Mouse (Mus musculus): ENCODE measurements around the gene Arnt. TPM values are rescaled to one million over a fixed set of nuclear protein-coding genes. Genes with fewer than 3 reads are reported as not detected.
"Not testable (repeated sequence)": the region's sequence is repeated elsewhere in the genome, so short reads cannot be mapped to it uniquely, and the experiment has no call there.

Gene Arnt
- polyA plus RNA-seq, 1 experiment from 2014 or later: 21.8 TPM

- no peak for ATAC-seq (ENCODE audit: low FRiP score)
- Histone ChIP-seq H3K9ac (ENCODE audit: low read depth, low read length) (no peak overlapping the region), H3K9me3 (ENCODE audit: control insufficient read depth, low read length) (no peaks in the 10 kb centered on the region), H3K27me3 (ENCODE audit: control insufficient read depth, insufficient read depth, low read length) (no peaks in the 10 kb centered on the region), H3K4me3 (ENCODE audit: low read depth, low read length) (no peak overlapping the region), H3K4me1 (replicated peaks; ENCODE audit: control insufficient read depth, insufficient read depth, low read length) (no peaks in the 10 kb centered on the region), H3K36me3 (ENCODE audit: control insufficient read depth, insufficient read depth, low read length) (no peaks in the 10 kb centered on the region), H3K27ac (ENCODE audit: low read depth, low read length) (no peak overlapping the region), H3K4me2 (replicated peaks; ENCODE audit: low read depth, low read length) (no peak overlapping the region)
- DNase-seq (ENCODE audit: low spot score): no peak
Observed at GRCm38 (mm10) chr3:95526111-95526510, 91.9 kb downstream of the Arnt start.

- H3K36me3 ChIP-seq (ENCODE audit: control insufficient read depth, insufficient read depth, low read length): no peaks in the 10 kb centered on the region
- 90% methylated on average over 8 of the region's 8 CpGs for WGBS
Observed at GRCm38 (mm10) chr3:95526622-95527211, 92.5 kb downstream of the Arnt start, which contains the start of gene Ctss. Gene Ctss (plus strand): TSS chr3:95526786.

GRCm38 (mm10) chr3:95529814-95530213 is 95.6 kb downstream of the Arnt start:
- no peak for ATAC-seq (ENCODE audit: low FRiP score)
- WGBS: 89% methylated on average over 6 of the region's 6 CpGs

More at GRCm38 (mm10) chr3:95526622-95527211, 92.5 kb downstream of the Arnt start, which contains the start of gene Ctss:
- Histone ChIP-seq H3K4me3 (ENCODE audit: low read depth, low read length) (no peak within 1 kb of the TSS), H3K27ac (ENCODE audit: low read depth, low read length) (no peak within 1 kb of the TSS), H3K27me3 (ENCODE audit: control insufficient read depth, insufficient read depth, low read length) (no peaks in the 10 kb centered on the region), H3K4me2 (replicated peaks; ENCODE audit: low read depth, low read length) (no peak within 1 kb of the TSS), H3K4me1 (replicated peaks; ENCODE audit: control insufficient read depth, insufficient read depth, low read length) (no peaks in the 10 kb centered on the region), H3K9ac (ENCODE audit: low read depth, low read length) (no peak within 1 kb of the TSS), H3K9me3 (ENCODE audit: control insufficient read depth, low read length) (no peaks in the 10 kb centered on the region)
- ATAC-seq (ENCODE audit: low FRiP score): no peak
- DNase-seq (ENCODE audit: low spot score): no peak

GRCm38 (mm10) chr3:95531025-95531424 is 96.8 kb downstream of the Arnt start:
- H3K4me2 ChIP-seq (replicated peaks; ENCODE audit: low read depth, low read length): no peak overlapping the region
- H3K27ac ChIP-seq (ENCODE audit: low read depth, low read length): no peak overlapping the region
- no peaks in the 10 kb centered on the region for H3K4me1 ChIP-seq (replicated peaks; ENCODE audit: control insufficient read depth, insufficient read depth, low read length)
- DNase-seq (ENCODE audit: low spot score) (no peak), ATAC-seq (ENCODE audit: low FRiP score) (no peak)
- no peak overlapping the region for H3K4me3 ChIP-seq (ENCODE audit: low read depth, low read length)
- no peaks in the 10 kb centered on the region for H3K27me3 ChIP-seq (ENCODE audit: control insufficient read depth, insufficient read depth, low read length)
- WGBS: 96% methylated on average over 1 of the region's 1 CpGs
- no peak overlapping the region for H3K9ac ChIP-seq (ENCODE audit: low read depth, low read length)
- no peaks in the 10 kb centered on the region for H3K36me3 ChIP-seq (ENCODE audit: control insufficient read depth, insufficient read depth, low read length)
- no peaks in the 10 kb centered on the region for H3K9me3 ChIP-seq (ENCODE audit: control insufficient read depth, low read length)

More at GRCm38 (mm10) chr3:95529814-95530213, 95.6 kb downstream of the Arnt start:
- H3K27ac ChIP-seq (ENCODE audit: low read depth, low read length): no peak overlapping the region
- H3K4me1 ChIP-seq (replicated peaks; ENCODE audit: control insufficient read depth, insufficient read depth, low read length): no peaks in the 10 kb centered on the region
- no peaks in the 10 kb centered on the region for H3K9me3 ChIP-seq (ENCODE audit: control insufficient read depth, low read length)
- H3K36me3 ChIP-seq (ENCODE audit: control insufficient read depth, insufficient read depth, low read length): no peaks in the 10 kb centered on the region
- H3K9ac ChIP-seq (ENCODE audit: low read depth, low read length): no peak overlapping the region
- H3K4me2 ChIP-seq (replicated peaks; ENCODE audit: low read depth, low read length): no peak overlapping the region
- no peaks in the 10 kb centered on the region for H3K27me3 ChIP-seq (ENCODE audit: control insufficient read depth, insufficient read depth, low read length)
- no peak overlapping the region for H3K4me3 ChIP-seq (ENCODE audit: low read depth, low read length)
- DNase-seq (ENCODE audit: low spot score): no peak

GRCm38 (mm10) chr3:95533364-95533763 is 99.2 kb downstream of the Arnt start:
- Histone ChIP-seq H3K36me3 (ENCODE audit: control insufficient read depth, insufficient read depth, low read length) (no peaks in the 10 kb centered on the region), H3K4me3 (ENCODE audit: low read depth, low read length) (no peak overlapping the region), H3K27me3 (ENCODE audit: control insufficient read depth, insufficient read depth, low read length) (no peaks in the 10 kb centered on the region), H3K4me1 (replicated peaks; ENCODE audit: control insufficient read depth, insufficient read depth, low read length) (no peaks in the 10 kb centered on the region), H3K27ac (ENCODE audit: low read depth, low read length) (no peak overlapping the region), H3K4me2 (replicated peaks; ENCODE audit: low read depth, low read length) (no peak overlapping the region), H3K9me3 (ENCODE audit: control insufficient read depth, low read length) (no peaks in the 10 kb centered on the region), H3K9ac (ENCODE audit: low read depth, low read length) (no peak overlapping the region)
- no peak for DNase-seq (ENCODE audit: low spot score)
- 91% methylated on average over 5 of the region's 5 CpGs for WGBS
- no peak for ATAC-seq (ENCODE audit: low FRiP score)

GRCm38 (mm10) chr3:95534927-95535326 is 100.7 kb downstream of the Arnt start:
- WGBS: 85% methylated on average over 1 of the region's 1 CpGs
- no peak for ATAC-seq (ENCODE audit: low FRiP score)
- no peak for DNase-seq (ENCODE audit: low spot score)
- no peaks in the 10 kb centered on the region for H3K9me3 ChIP-seq (ENCODE audit: control insufficient read depth, low read length)
- H3K4me2 ChIP-seq (replicated peaks; ENCODE audit: low read depth, low read length): no peak overlapping the region
- H3K4me1 ChIP-seq (replicated peaks; ENCODE audit: control insufficient read depth, insufficient read depth, low read length): no peaks in the 10 kb centered on the region
- no peaks in the 10 kb centered on the region for H3K27me3 ChIP-seq (ENCODE audit: control insufficient read depth, insufficient read depth, low read length)
- no peak overlapping the region for H3K9ac ChIP-seq (ENCODE audit: low read depth, low read length)
- H3K27ac ChIP-seq (ENCODE audit: low read depth, low read length): no peak overlapping the region
- no peaks in the 10 kb centered on the region for H3K36me3 ChIP-seq (ENCODE audit: control insufficient read depth, insufficient read depth, low read length)
- H3K4me3 ChIP-seq (ENCODE audit: low read depth, low read length): no peak overlapping the region

- H3K27ac ChIP-seq (ENCODE audit: low read depth, low read length): no peak overlapping the region
- H3K9me3 ChIP-seq (ENCODE audit: control insufficient read depth, low read length): no peaks in the 10 kb centered on the region
- H3K36me3 ChIP-seq (ENCODE audit: control insufficient read depth, insufficient read depth, low read length): no peaks in the 10 kb centered on the region
- DNase-seq (ENCODE audit: low spot score) (no peak), ATAC-seq (ENCODE audit: low FRiP score) (no peak)
- no peak overlapping the region for H3K4me2 ChIP-seq (replicated peaks; ENCODE audit: low read depth, low read length)
- 90% methylated on average over 10 of the region's 10 CpGs for WGBS
- no peak overlapping the region for H3K4me3 ChIP-seq (ENCODE audit: low read depth, low read length)
- H3K9ac ChIP-seq (ENCODE audit: low read depth, low read length): no peak overlapping the region
- no peaks in the 10 kb centered on the region for H3K27me3 ChIP-seq (ENCODE audit: control insufficient read depth, insufficient read depth, low read length)
- H3K4me1 ChIP-seq (replicated peaks; ENCODE audit: control insufficient read depth, insufficient read depth, low read length): no peaks in the 10 kb centered on the region
Observed at GRCm38 (mm10) chr3:95538936-95539335, 104.7 kb downstream of the Arnt start.

GRCm38 (mm10) chr3:95539837-95540236 is 105.6 kb downstream of the Arnt start:
- no peaks in the 10 kb centered on the region for H3K4me1 ChIP-seq (replicated peaks; ENCODE audit: control insufficient read depth, insufficient read depth, low read length)
- no peaks in the 10 kb centered on the region for H3K9me3 ChIP-seq (ENCODE audit: control insufficient read depth, low read length)
- H3K27ac ChIP-seq (ENCODE audit: low read depth, low read length): no peak overlapping the region
- no peak overlapping the region for H3K4me3 ChIP-seq (ENCODE audit: low read depth, low read length)
- 96% methylated on average over 4 of the region's 4 CpGs for WGBS
- no peak overlapping the region for H3K4me2 ChIP-seq (replicated peaks; ENCODE audit: low read depth, low read length)
- ATAC-seq (ENCODE audit: low FRiP score) (no peak), DNase-seq (ENCODE audit: low spot score) (no peak)
- no peaks in the 10 kb centered on the region for H3K36me3 ChIP-seq (ENCODE audit: control insufficient read depth, insufficient read depth, low read length)
- H3K9ac ChIP-seq (ENCODE audit: low read depth, low read length): no peak overlapping the region
- no peaks in the 10 kb centered on the region for H3K27me3 ChIP-seq (ENCODE audit: control insufficient read depth, insufficient read depth, low read length)

GRCm38 (mm10) chr3:95541186-95541585 is 107.0 kb downstream of the Arnt start:
- not testable (repeated sequence) for H3K36me3 ChIP-seq (ENCODE audit: control insufficient read depth, insufficient read depth, low read length); ATAC-seq (ENCODE audit: low FRiP score); H3K9ac ChIP-seq (ENCODE audit: low read depth, low read length); DNase-seq (ENCODE audit: low spot score); H3K4me2 ChIP-seq (replicated peaks; ENCODE audit: low read depth, low read length); H3K27ac ChIP-seq (ENCODE audit: low read depth, low read length); H3K9me3 ChIP-seq (ENCODE audit: control insufficient read depth, low read length); H3K4me1 ChIP-seq (replicated peaks; ENCODE audit: control insufficient read depth, insufficient read depth, low read length); H3K4me3 ChIP-seq (ENCODE audit: low read depth, low read length); H3K27me3 ChIP-seq (ENCODE audit: control insufficient read depth, insufficient read depth, low read length)
- WGBS: 87% methylated on average over 2 of the region's 2 CpGs
